Mouse (Mus musculus): ENCODE results near the gene Smcr8. TPM values are rescaled to one million over a fixed set of nuclear protein-coding genes. Genes with fewer than 3 reads are reported as not detected.

The Smcr8 gene
- total and polyA plus RNA-seq, 3 experiments = 17.0 to 20.5 TPM; not detected in 1

GRCm38 (mm10) chr11:60830433-60831052 lies 53.2 kb downstream of the Smcr8 start, which contains the start of gene Dhrs7b:
Dhrs7b (plus strand) TSS chr11:60830631.
- H3K4me1 ChIP-seq (ENCODE audit: control insufficient read depth in 1 of 2, insufficient read depth in 2 of 2, low read length in 2 of 2) = peaks cover 4 to 19% of the 10 kb centered on the region in 2 experiments; a peak in 3 of 4 replicates
- H3K4me3 ChIP-seq (ENCODE audit: control insufficient read depth in 1 of 2, insufficient read depth in 1 of 2, low read depth in 2 of 2, low read length in 2 of 2) = peak within 1 kb of the TSS; percentile 72 to 87
- H3K79me2 ChIP-seq (ENCODE audit: control insufficient read depth, insufficient read depth, low read length, poor library complexity) = peaks cover 26% of the 10 kb centered on the region
- no peak for TF ChIP-seq POLR2AphosphoS5 (IDR thresholded peaks at IDR 0.05; ENCODE audit: borderline replicate concordance, low read depth, low read length)
- TF ChIP-seq POLR2A (IDR thresholded peaks at IDR 0.05; ENCODE audit: control insufficient read depth in 1 of 2, insufficient read depth in 1 of 2, low read depth in 1 of 2, low read length in 2 of 2, poor library complexity in 1 of 2) = peak; percentile 85 to 99
- TF ChIP-seq MXI1 (IDR thresholded peaks at IDR 0.05; ENCODE audit: low read depth, low read length) = peak; percentile 88
- no peak for TF ChIP-seq SMC3 (IDR thresholded peaks at IDR 0.05; ENCODE audit: low read depth, low read length)
- TF ChIP-seq ETS1 (IDR thresholded peaks at IDR 0.05; ENCODE audit: low read depth, low read length) = peak; percentile 88
- peak; percentile 59 for TF ChIP-seq USF1 (IDR thresholded peaks at IDR 0.05; ENCODE audit: low read depth, low read length)
- no peak for TF ChIP-seq ZKSCAN1 (IDR thresholded peaks at IDR 0.05; ENCODE audit: low read depth, low read length)
- no peak for TF ChIP-seq MAFK (IDR thresholded peaks at IDR 0.05; ENCODE audit: borderline replicate concordance, low read depth, low read length)
- TF ChIP-seq MEF2A (IDR thresholded peaks at IDR 0.05; ENCODE audit: extremely low read depth, insufficient replicate concordance, low read depth, low read length, poor library complexity, severe bottlenecking) = no peak
- no peak for TF ChIP-seq USF2 (IDR thresholded peaks at IDR 0.05; ENCODE audit: borderline replicate concordance in 1 of 2, insufficient read depth in 1 of 2, low read depth in 1 of 2, low read length in 2 of 2)
- TF ChIP-seq JUND (IDR thresholded peaks at IDR 0.05; ENCODE audit: low read depth, low read length) = peak; percentile 81; the same call in 1 of the 2 replicates
- no peak for TF ChIP-seq ZMIZ1 (IDR thresholded peaks at IDR 0.05; ENCODE audit: low read depth, low read length)
- peak; percentile 97 for TF ChIP-seq NRF1 (IDR thresholded peaks at IDR 0.05; ENCODE audit: insufficient read depth, low read depth, low read length, poor library complexity, severe bottlenecking)
- TF ChIP-seq POLR2AphosphoS2 (IDR thresholded peaks at IDR 0.05; ENCODE audit: low read length) = peak; percentile 77
- TF ChIP-seq MAX (IDR thresholded peaks at IDR 0.05; ENCODE audit: low read length) = peak; percentile 68; the same call in 1 of the 2 replicates
- TF ChIP-seq SIN3A (IDR thresholded peaks at IDR 0.05; ENCODE audit: low read length) = peak; percentile 96
- peak; percentile 78 for TF ChIP-seq TCF12 (IDR thresholded peaks at IDR 0.05; ENCODE audit: low read depth, low read length)
- TF ChIP-seq ZNF384 (IDR thresholded peaks at IDR 0.05; ENCODE audit: low read depth, low read length) = peak; percentile 74
- TF ChIP-seq EP300 (IDR thresholded peaks at IDR 0.05; ENCODE audit: low read depth in 1 of 2, low read length in 2 of 2) = no peak
- TF ChIP-seq KAT2A (conservative IDR thresholded peaks at IDR 0.05; ENCODE audit: low read depth, low read length) = peak; percentile 76
- no peak for TF ChIP-seq MYB (IDR thresholded peaks at IDR 0.05; ENCODE audit: low read depth, low read length)
- TF ChIP-seq NELFE (IDR thresholded peaks at IDR 0.05; ENCODE audit: low read depth, low read length) = peak; percentile 94
- TF ChIP-seq ELF1 (IDR thresholded peaks at IDR 0.05; ENCODE audit: low read depth, low read length) = no peak; the same call in 1 of the 2 replicates
- TF ChIP-seq HCFC1 (IDR thresholded peaks at IDR 0.05; ENCODE audit: low read depth, low read length) = peak; percentile 94
- peak; percentile 74; the same call in 1 of the 2 replicates for TF ChIP-seq UBTF (IDR thresholded peaks at IDR 0.05; ENCODE audit: borderline replicate concordance, insufficient read depth, low read depth, low read length)
- TF ChIP-seq TBP (IDR thresholded peaks at IDR 0.05; ENCODE audit: low read depth, low read length) = peak; percentile 96
- TF ChIP-seq RCOR1 (IDR thresholded peaks at IDR 0.05; ENCODE audit: low read depth, low read length) = no peak
- TF ChIP-seq MYC (IDR thresholded peaks at IDR 0.05; ENCODE audit: low read depth, low read length) = peak; percentile 95
- no peak for TF ChIP-seq E2F4 (IDR thresholded peaks at IDR 0.05; ENCODE audit: borderline replicate concordance, low read depth, low read length)
- peak; percentile 100 for DNase-seq (ENCODE audit: low read depth, low spot score)
- peak within 1 kb of the TSS; percentile 85 for H3K27ac ChIP-seq (ENCODE audit: control insufficient read depth, low read depth, low read length)
- H3K9me3 ChIP-seq (replicated peaks; ENCODE audit: insufficient read depth, low read length) = no peaks in the 10 kb centered on the region
- no peaks in the 10 kb centered on the region for H3K27me3 ChIP-seq (ENCODE audit: control insufficient read depth in 1 of 2, insufficient read depth in 2 of 2, low read length in 2 of 2)
- peaks cover 0 to 18% of the 10 kb centered on the region in 2 experiments; a peak in 2 of 4 replicates for H3K36me3 ChIP-seq (ENCODE audit: control insufficient read depth in 1 of 2, insufficient read depth in 2 of 2, low read length in 2 of 2)
- H3K9ac ChIP-seq (ENCODE audit: control insufficient read depth, low read depth, low read length, poor library complexity, severe bottlenecking) = peak within 1 kb of the TSS; percentile 82

All from MEL (cell line).